Comparison of ENCODE assay signal across 18 mouse cellular contexts in genomic region chr15:77872996-77873395, GRCm38 (mm10).
"Had no signal": no experiment of that assay in that cellular context is flagged by ENCODE, and none has a peak within 500 bp of the region (broad histone marks: within the 10 kb centered on the region; RNA-seq: fewer than 3 reads in every experiment).

No protein-coding gene starts in this region.

- H3K4me3 ChIP-seq: limb, embryonic 12.5 days; limb, embryonic 15.5 days; megakaryocyte, embryonic 14.5 days; midbrain, embryonic 10.5 days; midbrain, embryonic 13.5 days; myocyte; neural tube, embryonic 13.5 days; stomach, embryonic 15.5 days had no signal

- H3K9ac ChIP-seq: limb, embryonic 12.5 days; limb, embryonic 15.5 days; liver, embryonic 14.5 days; liver, postnatal 0 days; lung, embryonic 14.5 days; midbrain, embryonic 13.5 days; neural tube, embryonic 13.5 days; stomach, embryonic 15.5 days had no signal

- H3K9me3 ChIP-seq: limb, embryonic 15.5 days; megakaryocyte, embryonic 14.5 days; midbrain, embryonic 10.5 days; midbrain, embryonic 13.5 days; neural tube, embryonic 13.5 days; stomach, embryonic 15.5 days had no signal

- H3K27me3 ChIP-seq: limb, embryonic 12.5 days; limb, embryonic 15.5 days; megakaryocyte, embryonic 14.5 days; midbrain, embryonic 13.5 days; neural tube, embryonic 13.5 days; stomach, embryonic 15.5 days had no signal

- H3K27ac ChIP-seq: hindbrain, postnatal 0 days; limb, embryonic 12.5 days; limb, embryonic 15.5 days; liver, embryonic 14.5 days; midbrain, embryonic 10.5 days; midbrain, embryonic 13.5 days; neural tube, embryonic 13.5 days; stomach, embryonic 15.5 days had no signal

- H3K36me3 ChIP-seq: limb, embryonic 12.5 days; limb, embryonic 15.5 days; midbrain, embryonic 10.5 days; midbrain, embryonic 13.5 days; neural tube, embryonic 13.5 days; stomach, embryonic 15.5 days had no signal

- ATAC-seq: hindbrain, postnatal 0 days; inflammation-experienced regulatory T-cells, adult 6 months; midbrain, embryonic 13.5 days; midbrain, embryonic 16.5 days had no signal

- H3K4me1 ChIP-seq: limb, embryonic 12.5 days; limb, embryonic 15.5 days; midbrain, embryonic 13.5 days; neural tube, embryonic 13.5 days had no signal

- DNase-seq: left cerebral cortex, postnatal 4 days; liver, postnatal 0 days; lung, postnatal 36 days; thymus, postnatal 25 days had no signal

- H3K4me2 ChIP-seq: limb, embryonic 12.5 days; limb, embryonic 15.5 days; liver, embryonic 11.5 days; lung, embryonic 14.5 days; midbrain, embryonic 13.5 days; neural tube, embryonic 13.5 days; stomach, embryonic 15.5 days had no signal
